19 mouse cellular contexts compared by ENCODE assay signal in genomic region chr7:70105024-70105423, GRCm38 (mm10).
DNase-seq lines count a peak whose midpoint lies in the region; ATAC-seq and TF ChIP-seq lines count a peak whose summit lies in the region.
"Had no signal": no experiment of that assay in that cellular context is flagged by ENCODE, and none has a peak within 500 bp of the region (broad histone marks: within the 10 kb centered on the region; RNA-seq: fewer than 3 reads in every experiment).

No protein-coding gene starts in this region.

- DNase-seq in hindbrain, embryonic 11.5 days (ENCODE audit: low spot score), result no peak
- DNase-seq in forebrain, embryonic 10.5 days (ENCODE audit: extremely low spot score, low spot score), result no peak
- no peak for DNase-seq in ovary, postnatal 14 days (ENCODE audit: low spot score)
- DNase-seq in heart, adult 2 months, result no peak
- DNase-seq: adrenal gland, postnatal 14 days; B cell, adult 2 months; cerebellum, adult 11-12 months; gastrocnemius, postnatal 10 days; heart, adult 18-20 months; kidney, postnatal 10 days; spleen, adult 18-20 months had no signal

- no peaks in the 10 kb centered on the region for H3K36me3 ChIP-seq in hindbrain, embryonic 11.5 days (ENCODE audit: control insufficient read depth, insufficient read depth, low read length)
- H3K36me3 ChIP-seq in hindbrain, embryonic 16.5 days (ENCODE audit: control insufficient read depth, insufficient read depth, low read length), result no peaks in the 10 kb centered on the region
- no peaks in the 10 kb centered on the region for H3K36me3 ChIP-seq in forebrain, embryonic 10.5 days (replicated peaks)
- no peaks in the 10 kb centered on the region for H3K36me3 ChIP-seq in forebrain, embryonic 16.5 days (ENCODE audit: control insufficient read depth, insufficient read depth)
- no peaks in the 10 kb centered on the region for H3K36me3 ChIP-seq in limb, embryonic 12.5 days
- no peaks in the 10 kb centered on the region for H3K36me3 ChIP-seq in intestine, postnatal 0 days (ENCODE audit: control insufficient read depth, insufficient read depth)
- H3K36me3 ChIP-seq in heart, adult 2 months (ENCODE audit: control insufficient read depth, insufficient read depth, low read length), result no peaks in the 10 kb centered on the region
- H3K36me3 ChIP-seq: liver, embryonic 15.5 days; stomach, embryonic 15.5 days had no signal

- H3K4me2 ChIP-seq in hindbrain, embryonic 11.5 days (replicated peaks; ENCODE audit: low read depth, low read length), result no peak overlapping the region
- no peak overlapping the region for H3K4me2 ChIP-seq in hindbrain, embryonic 16.5 days (ENCODE audit: low read length)
- peak overlapping the region; percentile 31 for H3K4me2 ChIP-seq in forebrain, embryonic 16.5 days (ENCODE audit: low read length)
- 0 out of 2 replicates have a peak overlapping the region, but pooled peaks have one; percentile 13 for H3K4me2 ChIP-seq in limb, embryonic 12.5 days
- no peak overlapping the region for H3K4me2 ChIP-seq in intestine, postnatal 0 days (replicated peaks; ENCODE audit: low read depth)
- H3K4me2 ChIP-seq: liver, embryonic 15.5 days; stomach, embryonic 15.5 days had no signal

- WGBS in hindbrain, embryonic 11.5 days, result 33% methylated on average over 2 of the region's 2 CpGs
- WGBS in hindbrain, embryonic 16.5 days, result 15% methylated on average over 2 of the region's 2 CpGs
- 36% methylated on average over 2 of the region's 2 CpGs for WGBS in forebrain, embryonic 10.5 days
- WGBS in forebrain, embryonic 16.5 days, result 4% methylated on average over 2 of the region's 2 CpGs
- WGBS in limb, embryonic 12.5 days, result 4% methylated on average over 2 of the region's 2 CpGs
- WGBS in intestine, postnatal 0 days, result 39% methylated on average over 2 of the region's 2 CpGs
- 28% methylated on average over 2 of the region's 2 CpGs for WGBS in heart, adult 2 months

- no peak for TF ChIP-seq POLR2A in heart, adult 2 months (IDR thresholded peaks at IDR 0.05; ENCODE audit: insufficient read depth, low read depth, low read length)

- H3K27me3 ChIP-seq in hindbrain, embryonic 11.5 days (ENCODE audit: control insufficient read depth, insufficient read depth, low read length), result 0 out of 2 replicates have a peak, but pooled peaks cover 2% of the 10 kb centered on the region
- H3K27me3 ChIP-seq in hindbrain, embryonic 16.5 days (replicated peaks; ENCODE audit: control insufficient read depth, insufficient read depth, low read length), result 0 out of 2 replicates have a peak, but pooled peaks cover 2% of the 10 kb centered on the region
- H3K27me3 ChIP-seq in forebrain, embryonic 10.5 days (ENCODE audit: poor library complexity, severe bottlenecking), result peaks cover 65% of the 10 kb centered on the region
- no peaks in the 10 kb centered on the region for H3K27me3 ChIP-seq in forebrain, embryonic 16.5 days (replicated peaks; ENCODE audit: control insufficient read depth, insufficient read depth, low read length)
- H3K27me3 ChIP-seq in limb, embryonic 12.5 days, result peaks cover 49% of the 10 kb centered on the region
- H3K27me3 ChIP-seq in intestine, postnatal 0 days (replicated peaks; ENCODE audit: control insufficient read depth, insufficient read depth, low read length), result no peaks in the 10 kb centered on the region
- no peaks in the 10 kb centered on the region for H3K27me3 ChIP-seq in heart, adult 2 months (ENCODE audit: control insufficient read depth, insufficient read depth, low read length)
- H3K27me3 ChIP-seq: liver, embryonic 15.5 days; stomach, embryonic 15.5 days had no signal

- no peaks in the 10 kb centered on the region for H3K4me1 ChIP-seq in hindbrain, embryonic 11.5 days (replicated peaks; ENCODE audit: control insufficient read depth, insufficient read depth, low read length)
- H3K4me1 ChIP-seq in hindbrain, embryonic 16.5 days (ENCODE audit: control insufficient read depth, insufficient read depth, low read depth, low read length), result peaks cover 3% of the 10 kb centered on the region; the same call in 1 of the 2 replicates
- peaks cover 58% of the 10 kb centered on the region for H3K4me1 ChIP-seq in forebrain, embryonic 10.5 days
- H3K4me1 ChIP-seq in forebrain, embryonic 16.5 days (replicated peaks; ENCODE audit: control insufficient read depth, insufficient read depth, low read length), result peaks cover 19% of the 10 kb centered on the region
- H3K4me1 ChIP-seq in limb, embryonic 12.5 days (replicated peaks), result peaks cover 7% of the 10 kb centered on the region
- no peaks in the 10 kb centered on the region for H3K4me1 ChIP-seq in intestine, postnatal 0 days (replicated peaks; ENCODE audit: control insufficient read depth, insufficient read depth, low read length)
- no peaks in the 10 kb centered on the region for H3K4me1 ChIP-seq in heart, adult 2 months (ENCODE audit: control insufficient read depth, insufficient read depth, low read length)
- H3K4me1 ChIP-seq: liver, embryonic 15.5 days; stomach, embryonic 15.5 days had no signal

- H3K4me3 ChIP-seq in hindbrain, embryonic 11.5 days (ENCODE audit: low read depth, low read length), result no peak overlapping the region
- no peak overlapping the region for H3K4me3 ChIP-seq in hindbrain, embryonic 16.5 days (ENCODE audit: low read length)
- no peak overlapping the region for H3K4me3 ChIP-seq in forebrain, embryonic 10.5 days
- H3K4me3 ChIP-seq in forebrain, embryonic 16.5 days (replicated peaks; ENCODE audit: low read length), result no peak overlapping the region
- H3K4me3 ChIP-seq in limb, embryonic 12.5 days (replicated peaks), result no peak overlapping the region
- no peak overlapping the region for H3K4me3 ChIP-seq in intestine, postnatal 0 days (ENCODE audit: low read depth, low read length)
- no peak overlapping the region for H3K4me3 ChIP-seq in heart, adult 2 months
- H3K4me3 ChIP-seq: left cerebral cortex, adult 2 months; liver, embryonic 15.5 days; stomach, embryonic 15.5 days had no signal

- intact Hi-C loops in heart, adult 2 months (cut with DNase I), result no loop called here

- no peaks in the 10 kb centered on the region for H3K79me2 ChIP-seq in heart, adult 2 months (replicated peaks; ENCODE audit: control insufficient read depth, insufficient read depth, low read length)

- H3K27ac ChIP-seq in hindbrain, embryonic 11.5 days (ENCODE audit: low read depth, low read length), result peak overlapping the region; percentile 59
- H3K27ac ChIP-seq in hindbrain, embryonic 16.5 days (ENCODE audit: low read depth, low read length), result no peak overlapping the region
- peak overlapping the region; percentile 78 for H3K27ac ChIP-seq in forebrain, embryonic 10.5 days
- peak overlapping the region; percentile 84 for H3K27ac ChIP-seq in forebrain, embryonic 16.5 days (ENCODE audit: low read length)
- H3K27ac ChIP-seq in limb, embryonic 12.5 days, result no peak overlapping the region
- H3K27ac ChIP-seq in intestine, postnatal 0 days (ENCODE audit: low read depth, low read length), result no peak overlapping the region
- no peak overlapping the region for H3K27ac ChIP-seq in heart, adult 2 months
- H3K27ac ChIP-seq: left cerebral cortex, adult 2 months; liver, embryonic 15.5 days; stomach, embryonic 15.5 days had no signal

- no peak for ATAC-seq in hindbrain, embryonic 11.5 days (ENCODE audit: low FRiP score)
- no peak for ATAC-seq in hindbrain, embryonic 16.5 days
- no peak for ATAC-seq in forebrain, embryonic 16.5 days
- ATAC-seq in limb, embryonic 12.5 days (ENCODE audit: insufficient number of reproducible peaks, insufficient read depth, low FRiP score, low TSS enrichment, low read depth), result no peak
- no peak for ATAC-seq in intestine, postnatal 0 days
- ATAC-seq: lung, postnatal 0 days had no signal

- no peak for TF ChIP-seq CTCF in intestine, postnatal 0 days (IDR thresholded peaks at IDR 0.05; ENCODE audit: low read depth)
- TF ChIP-seq CTCF in heart, adult 2 months (IDR thresholded peaks at IDR 0.05), result no peak

- no peak for TF ChIP-seq EP300 in heart, adult 2 months (IDR thresholded peaks at IDR 0.05; ENCODE audit: insufficient read depth, low read depth, low read length)

- no peak overlapping the region for H3K9ac ChIP-seq in hindbrain, embryonic 11.5 days (ENCODE audit: low read depth, low read length)
- no peak overlapping the region for H3K9ac ChIP-seq in hindbrain, embryonic 16.5 days (ENCODE audit: low read depth, low read length)
- no peak overlapping the region for H3K9ac ChIP-seq in forebrain, embryonic 16.5 days (replicated peaks; ENCODE audit: low read depth, low read length)
- no peak overlapping the region for H3K9ac ChIP-seq in limb, embryonic 12.5 days (replicated peaks)
- H3K9ac ChIP-seq in intestine, postnatal 0 days (ENCODE audit: low read depth, low read length), result no peak overlapping the region
- H3K9ac ChIP-seq in heart, adult 2 months (ENCODE audit: low read depth, low read length), result no peak overlapping the region
- H3K9ac ChIP-seq: liver, embryonic 15.5 days; stomach, embryonic 15.5 days had no signal

- no peaks in the 10 kb centered on the region for H3K9me3 ChIP-seq in hindbrain, embryonic 11.5 days (ENCODE audit: control insufficient read depth, low read length)
- no peaks in the 10 kb centered on the region for H3K9me3 ChIP-seq in hindbrain, embryonic 16.5 days (ENCODE audit: control insufficient read depth, low read length)
- H3K9me3 ChIP-seq in forebrain, embryonic 10.5 days, result no peaks in the 10 kb centered on the region
- no peaks in the 10 kb centered on the region for H3K9me3 ChIP-seq in forebrain, embryonic 16.5 days (ENCODE audit: control insufficient read depth, low read length)
- no peaks in the 10 kb centered on the region for H3K9me3 ChIP-seq in limb, embryonic 12.5 days
- H3K9me3 ChIP-seq in intestine, postnatal 0 days (ENCODE audit: control insufficient read depth), result no peaks in the 10 kb centered on the region
- H3K9me3 ChIP-seq: liver, embryonic 15.5 days; stomach, embryonic 15.5 days had no signal

Comparison
In these comparisons a context has a peak if more than half of its experiments do, and no peak if none do; other contexts are left out.
1. H3K27ac ChIP-seq: peak in hindbrain, embryonic 11.5 days (single experiment), forebrain, embryonic 10.5 days (single experiment) and forebrain, embryonic 16.5 days (single experiment); none in hindbrain, embryonic 16.5 days (single experiment), limb, embryonic 12.5 days (single experiment), intestine, postnatal 0 days (single experiment) and heart, adult 2 months (single experiment).
2. H3K4me2 ChIP-seq: peak in forebrain, embryonic 16.5 days (single experiment) and limb, embryonic 12.5 days (single experiment); none in hindbrain, embryonic 11.5 days (single experiment), hindbrain, embryonic 16.5 days (single experiment) and intestine, postnatal 0 days (single experiment).